Comparison of ENCODE assay signal across 8 mouse cellular contexts in the genomic region with DNA sequence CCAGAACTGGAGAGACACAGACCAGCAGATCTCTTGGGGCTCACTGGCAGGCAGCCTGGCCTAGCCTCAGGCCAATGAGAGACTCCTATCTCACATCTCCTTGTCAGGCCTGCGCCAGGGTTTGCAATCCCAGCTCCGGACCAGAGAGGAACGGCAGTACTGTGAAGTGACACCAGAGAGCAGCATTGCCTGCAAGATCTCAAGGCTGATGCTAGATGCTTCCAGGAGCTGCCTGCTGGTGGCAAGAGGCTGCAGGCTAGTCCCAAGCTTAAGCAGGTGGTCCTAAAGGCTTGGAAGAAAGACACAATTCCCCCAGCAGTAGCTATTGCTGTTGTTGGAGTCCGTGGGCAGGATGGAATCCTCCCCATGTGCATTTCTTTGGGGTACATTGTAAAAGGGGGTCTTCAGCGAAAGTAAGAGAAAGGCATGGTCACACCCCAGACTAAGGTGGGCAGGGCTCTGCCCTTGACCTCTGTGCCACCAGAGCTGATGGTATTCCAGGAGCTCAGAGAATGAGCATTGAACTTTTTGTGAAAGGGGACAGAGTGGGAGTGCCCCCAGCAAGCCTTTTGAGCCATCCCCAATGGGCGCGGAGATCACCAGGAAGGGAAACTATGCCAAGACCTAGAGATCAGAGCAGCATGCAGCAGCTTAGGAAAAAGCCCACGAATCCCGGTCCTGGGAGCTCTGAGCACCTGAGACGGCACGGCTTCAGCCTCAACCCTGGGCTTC. TPM values are rescaled to one million over a fixed set of nuclear protein-coding genes. Genes with fewer than 3 reads are reported as not detected.
DNase-seq lines count a peak whose midpoint lies in the region; ATAC-seq and TF ChIP-seq lines count a peak whose summit lies in the region.

No protein-coding gene starts in this region.

- WGBS in kidney, embryonic 15.5 days: 56% methylated on average over 11 of the region's 11 CpGs
- 43% methylated on average over 11 of the region's 11 CpGs for WGBS in liver, embryonic 14.5 days (ENCODE audit: insufficient replicate concordance)
- 54% methylated on average over 11 of the region's 11 CpGs for WGBS in olfactory bulb, adult 2 months

- no peaks in the 10 kb centered on the region for H3K36me3 ChIP-seq in kidney, embryonic 15.5 days
- no peaks in the 10 kb centered on the region for H3K36me3 ChIP-seq in liver, embryonic 14.5 days (replicated peaks; ENCODE audit: control insufficient read depth, insufficient read depth, low read depth)

- H3K4me2 ChIP-seq in kidney, embryonic 15.5 days: no peak overlapping the region
- no peak overlapping the region for H3K4me2 ChIP-seq in liver, embryonic 14.5 days (ENCODE audit: low read depth)

- TF ChIP-seq EP300 in liver, embryonic 14.5 days (IDR thresholded peaks at IDR 0.05; ENCODE audit: low read depth): no peak

- intact Hi-C loops in gastrocnemius, postnatal 14 days (cut with DNase I; ENCODE audit: low total_unique reads): loop anchor here (5.0 to 10.0 kb wide), 2 partner anchors 113 to 331 kb away; no protein-coding TSS in a partner anchor

- H3K4me1 ChIP-seq in kidney, embryonic 15.5 days: no peaks in the 10 kb centered on the region
- H3K4me1 ChIP-seq in liver, embryonic 14.5 days (replicated peaks; ENCODE audit: control insufficient read depth in 2 of 2, insufficient read depth in 2 of 2, low read length in 1 of 2): no peaks in the 10 kb centered on the region
- H3K4me1 ChIP-seq in olfactory bulb, adult 2 months (ENCODE audit: control insufficient read depth, insufficient read depth, low read length): peaks cover 16% of the 10 kb centered on the region

- H3K9ac ChIP-seq in kidney, embryonic 15.5 days: no peak overlapping the region
- no peak overlapping the region for H3K9ac ChIP-seq in liver, embryonic 14.5 days (replicated peaks)

- TF ChIP-seq POLR2A in olfactory bulb, adult 2 months (IDR thresholded peaks at IDR 0.05; ENCODE audit: insufficient read depth, low read depth, low read length): no peak

- H3K27ac ChIP-seq in kidney, embryonic 15.5 days: no peak overlapping the region
- no peak overlapping the region for H3K27ac ChIP-seq in liver, embryonic 14.5 days
- peak overlapping the region; percentile 54; the same call in 1 of the 2 replicates for H3K27ac ChIP-seq in olfactory bulb, adult 2 months (ENCODE audit: insufficient read depth, low read depth, low read length)

- TF ChIP-seq CTCF in liver, embryonic 14.5 days (IDR thresholded peaks at IDR 0.05; ENCODE audit: low read depth): peak; percentile 76
- peak; percentile 82 for TF ChIP-seq CTCF in olfactory bulb, adult 2 months (IDR thresholded peaks at IDR 0.05; ENCODE audit: insufficient read depth, low read depth, low read length)

- no peak overlapping the region for H3K4me3 ChIP-seq in kidney, embryonic 15.5 days (replicated peaks)
- H3K4me3 ChIP-seq in liver, embryonic 14.5 days (ENCODE audit: insufficient read depth in 1 of 2, low read depth in 2 of 2, low read length in 2 of 2): no peak overlapping the region
- no peak overlapping the region for H3K4me3 ChIP-seq in olfactory bulb, adult 2 months (ENCODE audit: insufficient read depth, low read depth, low read length)

- peak; percentile 73 for DNase-seq in B cell, adult 2 months
- DNase-seq in adrenal gland, adult (ENCODE audit: inconsistent age in 2 of 2, low spot score in 1 of 2): peak; percentile 54 to 89
- DNase-seq in gastrocnemius, postnatal 14 days: peak; percentile 52
- DNase-seq in liver, embryonic 14.5 days (ENCODE audit: low read depth in 3 of 3, low spot score in 3 of 3): peak in 1 of 3 experiments; percentile 10
- DNase-seq in testis, postnatal 14 days (ENCODE audit: low spot score): peak; percentile 33

- no peaks in the 10 kb centered on the region; the same call in 1 of the 2 replicates for H3K27me3 ChIP-seq in kidney, embryonic 15.5 days
- no peaks in the 10 kb centered on the region for H3K27me3 ChIP-seq in liver, embryonic 14.5 days (ENCODE audit: control insufficient read depth, insufficient read depth, low read length)

- ATAC-seq in common myeloid progenitor, adult 5-6 weeks (replicated peaks; ENCODE audit: low read depth, poor library complexity, severe bottlenecking): peak; percentile 97
- ATAC-seq in kidney, embryonic 15.5 days (replicated peaks; ENCODE audit: low FRiP score): 0 out of 2 replicates have a peak, but pooled peaks have one; percentile 29
- ATAC-seq in liver, embryonic 14.5 days (ENCODE audit: insufficient read depth): no peak

- no peaks in the 10 kb centered on the region for H3K9me3 ChIP-seq in kidney, embryonic 15.5 days (replicated peaks)
- H3K9me3 ChIP-seq in liver, embryonic 14.5 days (ENCODE audit: control insufficient read depth, low read length): no peaks in the 10 kb centered on the region

RNA-seq across cellular contexts. Expression of a gene that starts 42.3 kb away (rescaled TPM):
- total RNA-seq in common myeloid progenitor, adult 5-6 weeks (2017): 88.5 and 103 TPM in 2 replicates
- 1 to 10 TPM; 4.8 to 5.4 TPM for total RNA-seq in gastrocnemius, postnatal 14 days (2021)
- polyA plus RNA-seq in kidney, embryonic 15.5 days (2015; fragmentation: Nextera tagmentation; extraction: Ambion mirVana): 95.7 and 97.2 TPM in 2 replicates
- polyA plus RNA-seq in liver, embryonic 14.5 days (2012; rRNA removed): 20.6 and 26.9 TPM in 2 replicates
- polyA plus RNA-seq in liver, embryonic 14.5 days (2014; fragmentation: Nextera tagmentation; extraction: Ambion mirVana): 62.7 and 67.8 TPM in 2 replicates
- polyA plus RNA-seq in olfactory bulb, adult 2 months (2012; ENCODE audit: insufficient read depth, insufficient read length, low replicate concordance, missing spikeins): not detected in 2 replicates

RNA-seq across cellular contexts. Expression of a gene that starts 58.5 kb away (rescaled TPM):
- total RNA-seq in common myeloid progenitor, adult 5-6 weeks (2017): 0.27 TPM in 1 of 2 replicates, not detected in the other
- total RNA-seq in gastrocnemius, postnatal 14 days (2021): under 1 TPM; 0.16 to 0.55 TPM
- 0.32 and 0.49 TPM in 2 replicates for polyA plus RNA-seq in kidney, embryonic 15.5 days (2015; fragmentation: Nextera tagmentation; extraction: Ambion mirVana)
- not detected in 2 replicates for polyA plus RNA-seq in liver, embryonic 14.5 days (2012; rRNA removed)
- 0.05 TPM in 1 of 2 replicates, not detected in the other for polyA plus RNA-seq in liver, embryonic 14.5 days (2014; fragmentation: Nextera tagmentation; extraction: Ambion mirVana)
- polyA plus RNA-seq in olfactory bulb, adult 2 months (2012; ENCODE audit: insufficient read depth, insufficient read length, low replicate concordance, missing spikeins): not detected in 2 replicates
